Mouse (Mus musculus): Measurements from ENCODE around the gene Plekhm3.

DNA sequence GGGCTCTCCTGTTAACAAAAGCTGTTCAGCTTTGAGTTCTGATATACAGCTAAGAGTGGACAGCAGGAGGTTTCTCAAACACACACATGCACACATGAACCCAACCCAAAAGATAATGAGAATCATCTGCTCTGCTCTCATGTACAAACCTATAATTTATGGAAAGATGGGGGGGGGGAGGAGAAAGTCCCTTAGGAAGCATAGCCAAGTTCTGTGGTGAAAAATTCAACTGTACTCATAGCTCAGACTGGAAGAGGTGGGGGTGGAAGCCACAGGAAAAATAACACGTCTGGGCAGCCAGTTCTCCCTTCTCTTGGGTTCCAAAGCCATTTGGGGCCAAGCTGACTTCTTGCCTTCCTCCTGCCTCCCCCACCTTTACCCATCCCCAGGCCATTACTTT, 115.7 kb downstream of the Plekhm3 start:
- TF ChIP-seq EP300 (IDR thresholded peaks at IDR 0.05; ENCODE audit: low read depth): no peak
- no peak for TF ChIP-seq CTCF (IDR thresholded peaks at IDR 0.05; ENCODE audit: low read depth)

Data from liver, embryonic 14.5 days (tissue).